Mouse (Mus musculus): ENCODE data around the gene Olfr1331. TPM values are rescaled to one million over a fixed set of nuclear protein-coding genes. Genes with fewer than 3 reads are reported as not detected.
"Not testable (repeated sequence)": the region's sequence is repeated elsewhere in the genome, so short reads cannot be mapped to it uniquely, and the experiment has no call there.

The Olfr1331 gene
- not detected for total RNA-seq (2021)
- long read RNA-seq, experiment 1 = 0 reads
- long read RNA-seq, experiment 2 = 0 reads

GRCm38 (mm10) chr4:118864349-118864748 lies at the start of gene Olfr1331:
Olfr1331 (plus strand) TSS chr4:118864649.
- DNase-seq (ENCODE audit: low spot score in 2 of 2) = no peak

- peak; percentile 5 to 67 for DNase-seq (ENCODE audit: low spot score in 2 of 2)
These were observed 45.5 kb upstream of the Olfr1331 start for GRCm38 (mm10) chr4:118818921-118819320.

GRCm38 (mm10) chr4:118836179-118836578 lies 28.3 kb upstream of the Olfr1331 start, which contains the start of gene Olfr1333:
Olfr1333 (minus strand) TSS chr4:118836279.
- no peak for DNase-seq (ENCODE audit: low spot score in 2 of 2)

GRCm38 (mm10) chr4:118861791-118862190 lies 2.7 kb upstream of the Olfr1331 start:
- DNase-seq (ENCODE audit: low spot score in 2 of 2) = no peak

GRCm38 (mm10) chr4:118862704-118863103 lies 1.7 kb upstream of the Olfr1331 start:
- peak in 1 of 2 experiments; percentile 2 for DNase-seq (ENCODE audit: low spot score in 2 of 2)

- DNase-seq (ENCODE audit: low spot score in 2 of 2) = no peak
These were observed 3.1 kb downstream of the Olfr1331 start for GRCm38 (mm10) chr4:118867566-118867965.

- DNase-seq (ENCODE audit: low spot score in 2 of 2) = no peak
These were observed 23.8 kb downstream of the Olfr1331 start, which contains the start of gene Olfr1330 for GRCm38 (mm10) chr4:118888297-118888696. Olfr1330 (plus strand) TSS chr4:118888597.

GRCm38 (mm10) chr4:118901981-118902380 lies 37.5 kb downstream of the Olfr1331 start:
- no peak for DNase-seq (ENCODE audit: low spot score in 2 of 2)

GRCm38 (mm10) chr4:118917365-118917764 lies 52.9 kb downstream of the Olfr1331 start, which contains the start of gene Olfr1329:
Olfr1329 (minus strand) TSS chr4:118917465.
- DNase-seq (ENCODE audit: low spot score in 2 of 2) = not testable (repeated sequence)

Other genes starting within 250 kb of the Olfr1331 start
- gene Cfap57, start 243.9 kb upstream of the Olfr1331 start, total RNA-seq (2021) = under 1 TPM; 0.76 to 0.99 TPM
- gene Ebna1bp2, start 243.8 kb upstream of the Olfr1331 start, total RNA-seq (2021) = 10 to 100 TPM; 49.2 to 55.5 TPM
- not detected for gene Olfr62, start 205.7 kb upstream of the Olfr1331 start, total RNA-seq (2021)
- not detected for gene Olfr1342, start 171.9 kb upstream of the Olfr1331 start, total RNA-seq (2021)
- not detected for gene Olfr1341, start 161.1 kb upstream of the Olfr1331 start, total RNA-seq (2021)
- not detected for gene Olfr1340, start 144.5 kb upstream of the Olfr1331 start, total RNA-seq (2021)
- gene Olfr1339, start 132.5 kb upstream of the Olfr1331 start, total RNA-seq (2021) = not detected
- not detected for gene Olfr1338, start 105.9 kb upstream of the Olfr1331 start, total RNA-seq (2021)
- not detected for gene Olfr1337, start 82.1 kb upstream of the Olfr1331 start, total RNA-seq (2021)
- gene Olfr1335, start 54.7 kb upstream of the Olfr1331 start, total RNA-seq (2021) = not detected
- not detected for gene Olfr1333, start 28.4 kb upstream of the Olfr1331 start, total RNA-seq (2021)
- gene Olfr1330, start 23.9 kb downstream of the Olfr1331 start, total RNA-seq (2021) = not detected
- gene Olfr1329, start 52.8 kb downstream of the Olfr1331 start, total RNA-seq (2021) = not detected
- gene Olfr1328, start 74.0 kb downstream of the Olfr1331 start, total RNA-seq (2021) = not detected
- 1 to 10 TPM in 1 of 2 experiments, under 1 TPM in 1; 0.95 to 1.2 TPM for gene Lao1, start 96.9 kb downstream of the Olfr1331 start, total RNA-seq (2021)
- gene Slc2a1, start 244.1 kb downstream of the Olfr1331 start, total RNA-seq (2021) = 100 to 1,000 TPM in 1 of 2 experiments, 10 to 100 TPM in 1; 89.7 to 110 TPM